Mouse (Mus musculus) kidney, postnatal 4 days (tissue): ENCODE measurements around the gene Synj2bp.
"Not testable (repeated sequence)": the region's sequence is repeated elsewhere in the genome, so short reads cannot be mapped to it uniquely, and the experiment has no call there.

ENCODE experiments used
- DNase-seq, 2 experiments: peaks; one replicate each; pipeline ENCODE4 v3.0.0; 2021; ENCODE audit warnings: mixed read lengths in 2 of 2

Gene Synj2bp

DNA sequence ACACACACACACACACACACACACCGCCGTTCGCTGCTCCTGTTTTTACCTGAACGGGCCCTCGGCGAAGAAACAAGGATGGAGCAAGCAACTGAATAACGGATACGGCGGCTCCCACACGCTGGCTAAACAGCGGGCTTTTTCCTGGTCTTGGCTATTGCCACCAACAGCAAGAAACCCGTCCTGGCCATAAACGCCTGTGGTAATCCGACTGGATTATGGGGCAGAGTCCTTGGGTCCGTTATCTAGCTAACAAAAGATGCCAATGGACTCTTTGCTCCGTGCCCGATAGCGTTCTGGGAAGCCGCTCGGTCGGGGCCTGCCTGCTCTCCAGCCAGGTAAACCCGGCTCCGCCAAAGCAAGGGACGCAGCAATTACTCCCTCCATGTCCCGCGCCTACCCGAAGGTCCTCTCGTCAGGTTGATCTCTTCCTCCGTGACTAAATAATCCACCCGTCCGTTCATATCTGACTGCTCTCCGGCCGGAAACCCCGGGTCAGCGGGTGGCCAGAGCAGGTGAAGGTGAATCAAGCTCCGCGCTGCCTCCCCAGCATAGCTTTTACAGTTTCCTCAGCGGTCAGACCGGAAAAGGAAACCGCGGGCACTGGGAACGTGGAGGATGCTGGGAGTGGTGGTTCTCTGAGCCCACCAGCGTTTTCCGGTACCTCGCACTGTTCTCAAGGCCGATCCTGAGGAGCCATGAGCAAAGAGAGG is at the start of gene Synj2bp, which contains the start of gene Gm20498:
TSS of gene Synj2bp (minus strand) at position 596 of the 713 bp plus-strand sequence.
TSS of gene Gm20498 (minus strand) at position 590 of the 713 bp plus-strand sequence.
- peak; percentile 86 to 90 for DNase-seq

DNA sequence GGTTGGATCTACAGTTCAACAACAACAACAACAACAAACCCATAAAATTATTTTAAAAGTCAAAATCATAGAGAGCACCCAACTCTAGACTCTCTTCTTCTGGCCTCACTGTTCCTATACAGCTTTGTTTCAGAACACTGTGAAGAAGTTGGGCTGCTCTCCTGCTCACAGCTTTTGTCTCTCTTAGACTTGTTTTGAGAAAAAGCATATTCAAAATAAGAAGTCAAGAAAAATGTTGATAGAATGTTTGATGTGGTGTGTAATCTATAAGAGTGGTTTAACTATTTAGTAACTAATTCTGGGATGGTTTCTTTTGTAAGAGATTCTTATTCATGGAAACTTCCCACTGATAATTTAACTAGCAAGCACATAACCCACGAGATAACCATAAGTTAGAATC is 35.7 kb upstream of the Synj2bp start, which contains the start of gene Adam21:
TSS of gene Adam21 (minus strand) at position 101 of the 400 bp plus-strand sequence.
- DNase-seq: no peak

DNA sequence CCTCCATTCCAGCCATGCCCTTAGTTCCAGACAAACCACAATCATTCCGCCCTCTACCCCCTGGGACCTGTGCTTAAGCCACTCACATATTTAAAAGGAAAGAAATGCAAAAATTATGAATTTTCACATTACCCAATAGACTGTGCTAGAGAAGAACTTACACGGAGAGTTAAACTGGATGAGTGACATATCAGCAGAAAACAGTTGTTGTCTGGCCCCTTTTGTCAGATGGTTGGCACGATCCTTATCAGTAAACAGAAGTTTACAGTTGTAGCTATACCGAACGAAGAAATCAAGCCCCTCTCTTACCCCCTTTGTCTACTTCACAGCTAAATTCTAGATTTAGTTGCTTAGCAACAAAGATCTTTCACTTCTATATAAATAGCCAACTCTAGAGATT is 35.2 kb upstream of the Synj2bp start:
- no peak for DNase-seq

DNA sequence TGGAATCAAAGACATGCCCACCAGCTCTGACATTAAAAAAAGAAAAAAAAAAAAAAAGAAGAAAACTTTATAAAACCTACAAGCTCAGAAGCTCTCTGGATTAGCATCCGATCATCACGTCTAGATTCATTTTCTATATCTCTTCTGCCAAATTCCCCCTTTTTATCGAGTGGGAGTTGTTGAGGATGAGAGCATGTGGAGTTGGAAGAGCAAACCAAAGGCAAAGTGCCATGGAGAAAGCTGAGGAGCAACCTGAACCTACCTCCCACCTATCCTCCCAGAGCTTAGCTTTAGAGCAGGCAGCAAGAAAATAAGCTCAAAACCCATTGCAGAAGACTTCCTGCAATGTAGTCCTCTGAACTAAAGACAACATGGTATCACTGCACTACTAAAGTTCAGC is 31.5 kb upstream of the Synj2bp start:
- no peak for DNase-seq

DNA sequence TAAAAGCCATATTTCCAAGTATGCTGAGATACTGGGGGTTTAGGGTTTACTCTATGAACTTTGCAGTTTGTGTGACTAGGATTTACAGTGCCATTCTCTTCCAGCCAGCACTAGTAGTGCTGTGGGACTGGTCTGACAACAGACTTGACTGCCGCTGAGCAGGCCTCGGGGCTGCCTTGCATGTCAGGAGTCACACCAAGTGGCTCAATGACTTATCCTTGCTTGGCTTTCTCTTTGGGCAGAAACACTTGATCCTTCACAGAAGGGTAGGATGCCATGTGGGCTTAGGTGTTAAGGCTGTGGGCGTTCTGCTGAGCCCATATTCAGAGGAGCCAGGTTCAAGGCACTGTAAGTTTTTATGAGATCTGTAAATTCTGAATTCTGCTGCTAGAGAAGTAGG is 16.6 kb upstream of the Synj2bp start:
- no peak for DNase-seq

DNA sequence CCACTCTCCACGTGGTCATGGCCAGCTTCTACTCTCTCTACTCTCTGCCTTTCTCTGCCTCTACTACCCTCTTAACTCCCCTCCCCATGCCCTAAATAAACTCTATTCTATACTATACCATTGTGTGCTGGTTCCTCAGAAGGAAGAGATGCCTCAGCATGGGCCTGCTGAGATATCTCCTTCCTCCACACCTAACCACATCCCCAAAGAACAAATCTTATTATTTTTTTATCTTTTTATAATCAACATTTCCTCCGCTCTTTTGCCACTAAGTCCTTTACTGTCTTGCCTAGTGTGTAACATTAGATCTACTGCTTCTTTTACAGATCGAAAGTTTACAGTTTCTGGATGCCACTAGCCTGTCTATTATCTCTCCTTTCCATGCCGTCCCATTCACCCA is 14.5 kb upstream of the Synj2bp start:
- no peak for DNase-seq

DNA sequence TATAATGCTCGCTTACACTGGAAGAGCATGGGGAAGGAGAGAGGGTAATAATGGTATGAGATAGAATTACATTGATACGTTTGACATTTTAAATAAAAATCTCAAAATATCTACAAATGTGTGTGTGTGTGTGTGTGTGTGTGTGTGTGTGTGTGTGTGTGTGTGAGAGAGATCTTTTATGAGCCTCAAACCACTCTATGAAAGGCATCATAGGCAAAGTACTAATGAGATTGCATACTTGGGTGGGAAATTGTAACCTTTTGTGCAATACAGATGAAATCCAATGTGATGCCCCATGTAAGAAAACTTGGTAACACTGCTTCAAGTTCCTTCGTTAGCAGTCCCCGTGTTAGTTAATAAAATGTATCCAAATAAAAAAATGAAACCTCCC is 313 bp upstream of the Synj2bp start:
- no peak for DNase-seq

DNA sequence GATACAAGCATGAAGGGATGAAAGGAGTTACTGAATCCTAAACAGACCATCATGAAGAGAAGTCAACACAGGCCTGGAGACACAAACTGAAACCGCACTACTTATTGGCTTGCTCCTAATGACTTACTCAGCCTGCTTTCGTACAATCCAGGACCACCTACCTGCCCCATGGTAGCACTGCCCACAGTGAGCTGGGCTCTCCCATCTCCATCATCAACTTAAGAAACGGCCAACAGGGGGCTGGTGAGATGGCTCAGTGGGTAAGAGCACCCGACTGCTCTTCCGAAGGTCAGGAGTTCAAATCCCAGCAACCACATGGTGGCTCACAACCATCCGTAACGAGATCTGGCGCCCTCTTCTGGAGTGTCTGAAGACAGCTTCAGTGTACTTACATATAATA is 2.1 kb downstream of the Synj2bp start:
- not testable (repeated sequence) for DNase-seq

DNA sequence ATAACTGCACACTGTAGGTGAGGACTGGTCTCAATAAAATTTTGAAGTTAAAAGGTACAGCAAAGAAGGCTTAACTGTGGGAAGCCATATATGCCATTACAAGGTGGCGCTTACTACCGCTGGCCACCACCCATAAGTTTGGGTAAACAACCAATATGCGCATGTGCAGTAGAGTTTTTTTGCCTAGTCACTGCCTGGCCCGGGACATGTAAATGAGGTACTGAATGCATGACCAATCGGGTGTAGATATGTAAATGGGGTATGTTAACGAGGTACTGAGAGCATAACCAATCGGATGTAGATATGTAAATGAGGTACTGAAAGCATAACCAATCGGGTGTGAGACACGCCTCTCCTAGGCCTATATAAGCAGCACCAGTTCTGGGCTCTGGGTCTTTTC is 35.8 kb downstream of the Synj2bp start:
- not testable (repeated sequence) for DNase-seq

DNA sequence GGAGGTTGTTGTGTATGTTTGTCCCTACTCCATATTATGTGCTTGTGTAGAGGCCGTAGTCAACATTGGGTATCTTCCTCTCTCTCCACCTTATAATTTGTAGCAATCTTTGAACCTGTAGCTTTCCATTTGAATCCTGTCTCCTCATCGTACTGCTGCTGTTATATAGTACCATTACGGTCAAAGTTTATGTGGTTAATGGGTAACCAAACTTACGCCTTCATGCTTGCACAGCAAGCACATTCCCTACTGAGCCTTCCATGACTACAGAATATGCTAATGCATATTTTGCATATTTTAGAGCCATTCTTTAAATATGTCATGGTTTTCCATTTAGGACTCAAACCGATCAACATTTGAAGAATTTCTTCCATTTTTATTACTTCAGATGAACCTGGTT is 42.2 kb downstream of the Synj2bp start:
- DNase-seq: no peak

DNA sequence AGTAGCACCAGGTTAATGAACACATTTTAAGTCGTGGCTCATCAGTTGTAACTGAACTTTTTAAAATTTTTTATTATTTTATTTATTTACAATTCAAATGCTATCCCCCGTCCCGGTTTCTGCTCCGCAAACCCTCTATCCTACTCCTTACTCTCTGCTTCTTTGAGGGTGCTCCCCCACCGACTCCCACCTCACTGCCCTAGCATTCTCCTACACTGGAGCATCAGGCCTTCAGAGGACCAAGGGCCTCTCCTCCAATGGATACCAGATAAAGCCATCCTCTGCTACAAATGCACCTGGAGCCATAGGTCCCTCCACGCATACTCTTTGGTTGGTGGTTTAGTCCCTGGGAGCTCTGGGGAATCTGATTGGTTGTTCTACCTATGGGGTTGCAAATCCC is 47.4 kb downstream of the Synj2bp start:
- DNase-seq: peak; percentile 6 to 11

DNA sequence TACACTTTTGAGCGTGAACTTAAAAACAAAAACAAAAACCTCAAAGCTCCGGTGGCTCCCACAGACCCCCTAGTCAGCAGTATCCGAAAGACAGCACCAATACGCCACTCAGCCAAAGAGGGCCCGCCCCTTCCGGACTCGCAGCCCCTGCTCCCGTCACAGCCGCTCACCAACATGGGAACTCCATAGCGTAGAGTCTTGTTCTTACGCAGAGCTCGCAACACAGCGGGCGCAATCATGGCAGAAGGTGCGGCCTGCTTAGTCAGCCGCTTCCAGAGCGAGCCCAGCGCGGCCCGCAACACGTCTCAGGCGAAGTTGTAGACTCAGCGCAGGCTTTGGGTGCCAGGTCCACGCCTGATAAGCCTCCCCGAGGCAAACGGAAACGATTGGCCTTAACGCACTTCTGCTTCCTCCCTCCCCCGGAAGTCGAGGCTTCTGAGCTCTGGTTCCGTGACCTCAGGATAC is 48.0 kb downstream of the Synj2bp start, which contains the start of gene Cox16:
TSS of gene Cox16 (minus strand) at position 401 of the 465 bp plus-strand sequence.
- DNase-seq: peak; percentile 90 to 93

DNA sequence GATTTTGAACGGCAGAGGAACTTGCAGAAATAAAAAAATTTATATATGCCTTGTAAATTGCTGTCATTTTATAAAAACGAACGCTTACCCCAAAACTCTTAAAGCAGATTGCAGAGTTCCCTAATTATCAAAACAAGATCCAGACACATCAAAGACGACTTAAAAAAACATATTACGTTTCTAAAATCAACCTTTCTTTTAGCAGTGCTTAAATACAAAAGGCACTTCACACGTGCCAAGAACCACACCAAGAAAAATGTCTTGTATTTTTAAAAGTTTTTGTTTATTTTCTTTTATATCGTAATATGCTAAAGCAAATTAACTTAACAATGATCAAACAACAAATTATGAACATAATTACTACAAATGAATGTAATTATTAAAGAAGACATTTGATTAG is 48.5 kb downstream of the Synj2bp start:
- DNase-seq: no peak

DNA sequence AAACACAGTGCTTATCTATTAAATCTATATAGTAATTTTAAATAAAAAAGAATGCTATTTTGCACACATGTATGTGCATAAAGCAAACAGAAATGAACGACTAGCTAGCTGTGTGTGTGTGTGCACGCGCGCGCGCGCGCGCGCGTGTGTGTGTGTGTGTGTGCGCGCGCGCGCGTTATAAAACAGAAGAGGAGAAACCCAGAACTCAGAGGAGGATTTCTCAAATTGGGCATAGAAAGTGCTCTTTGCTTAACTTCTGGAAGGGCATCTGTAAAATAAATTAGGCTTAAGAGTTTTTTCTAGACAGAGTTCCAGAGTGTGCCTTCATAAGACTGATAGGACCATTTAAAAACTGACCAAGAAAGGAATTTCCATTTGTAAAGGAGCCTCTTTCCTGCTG is 49.1 kb downstream of the Synj2bp start:
- peak; percentile 7 to 41 for DNase-seq

DNA sequence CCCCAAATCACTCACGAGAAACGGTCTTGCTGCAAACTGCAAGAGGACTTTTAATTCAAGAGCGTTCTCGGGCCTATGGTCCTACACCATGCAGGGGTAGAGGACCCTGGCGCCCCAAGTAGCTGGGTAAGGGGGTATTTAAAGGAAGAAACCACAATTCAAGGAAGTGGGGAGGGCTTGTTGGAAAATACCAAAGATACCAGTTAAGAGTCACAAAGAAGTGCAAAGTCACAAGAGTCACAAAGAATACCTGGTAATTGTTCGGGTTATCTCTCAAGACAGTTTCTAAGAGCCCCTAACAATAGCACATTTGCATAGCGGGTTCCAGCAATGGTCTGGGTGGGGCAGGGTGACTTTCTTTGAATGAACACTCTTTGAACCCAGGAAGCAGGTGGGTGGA is 73.7 kb downstream of the Synj2bp start:
- DNase-seq: not testable (repeated sequence)
